In genomic region chr4:148067346-148067745, GRCm38 (mm10) we compare ENCODE assay signal across 19 mouse cellular contexts. TPM values are rescaled to one million over a fixed set of nuclear protein-coding genes. Genes with fewer than 3 reads are reported as not detected.
DNase-seq lines count a peak whose midpoint lies in the region.
"Had no signal": no experiment of that assay in that cellular context is flagged by ENCODE, and none has a peak within 500 bp of the region (broad histone marks: within the 10 kb centered on the region; RNA-seq: fewer than 3 reads in every experiment).

No protein-coding gene starts in this region.

- H3K27ac ChIP-seq in limb, embryonic 10.5 days = no peak overlapping the region
- H3K27ac ChIP-seq: forebrain, embryonic 10.5 days; forebrain, embryonic 13.5 days; hindbrain, embryonic 13.5 days; intestine, embryonic 15.5 days had no signal

- no peaks in the 10 kb centered on the region for H3K9me3 ChIP-seq in limb, embryonic 10.5 days (replicated peaks)
- H3K9me3 ChIP-seq: forebrain, embryonic 10.5 days; forebrain, embryonic 13.5 days; G1E; hindbrain, embryonic 10.5 days; hindbrain, embryonic 13.5 days; intestine, embryonic 15.5 days had no signal

- 90% methylated on average over 8 of the region's 8 CpGs for WGBS in limb, embryonic 10.5 days

- H3K36me3 ChIP-seq in limb, embryonic 10.5 days = no peaks in the 10 kb centered on the region
- H3K36me3 ChIP-seq: forebrain, embryonic 10.5 days; G1E; hindbrain, embryonic 10.5 days; hindbrain, embryonic 13.5 days; intestine, embryonic 15.5 days had no signal

- intact Hi-C loops in heart, postnatal 36 days (cut with DNase I) = no loop called here

- H3K4me3 ChIP-seq in limb, embryonic 10.5 days = no peak overlapping the region
- H3K4me3 ChIP-seq: forebrain, embryonic 10.5 days; forebrain, embryonic 13.5 days; hindbrain, embryonic 10.5 days; hindbrain, embryonic 13.5 days; intestine, embryonic 15.5 days had no signal

- DNase-seq in heart, adult 11 months = peak; percentile 91
- no peak for DNase-seq in heart, postnatal 36 days
- peak; percentile 39 for DNase-seq in 416B (ENCODE audit: low read depth)
- DNase-seq in adipocyte (ENCODE audit: low spot score) = peak; percentile 44
- DNase-seq in thymus, postnatal 25 days = no peak
- no peak for DNase-seq in limb, embryonic 10.5 days (ENCODE audit: low spot score)
- DNase-seq: adrenal gland, postnatal 10 days; adrenal gland, postnatal 36 days; cerebellum, adult 18-20 months; cerebellum, adult 9-10 months; gastrocnemius, postnatal 10 days; gastrocnemius, postnatal 36 days had no signal

- H3K4me1 ChIP-seq in limb, embryonic 10.5 days = peaks cover 22% of the 10 kb centered on the region
- H3K4me1 ChIP-seq: forebrain, embryonic 13.5 days; intestine, embryonic 15.5 days had no signal

- H3K27me3 ChIP-seq in limb, embryonic 10.5 days (ENCODE audit: low read depth, poor library complexity, severe bottlenecking) = no peaks in the 10 kb centered on the region
- H3K27me3 ChIP-seq: CH12.LX; forebrain, embryonic 13.5 days; intestine, embryonic 15.5 days had no signal

RNA-seq across cellular contexts. Expression of gene Agtrap, which starts 20.5 kb away (rescaled TPM):
- total RNA-seq in heart, postnatal 36 days (2021) = 10 to 100 TPM; 45.1 to 49.3 TPM
- polyA plus RNA-seq in limb, embryonic 10.5 days (2016; fragmentation: Nextera tagmentation; extraction: Ambion mirVana) = 13.1 and 14.1 TPM in 2 replicates

RNA-seq across cellular contexts. Expression of gene Mthfr, which starts 28.5 kb away (rescaled TPM):
- 10 to 100 TPM in 1 of 2 experiments, 1 to 10 TPM in 1; 9.2 to 13.1 TPM for total RNA-seq in heart, postnatal 36 days (2021)
- polyA plus RNA-seq in limb, embryonic 10.5 days (2016; fragmentation: Nextera tagmentation; extraction: Ambion mirVana) = 23.3 and 25.8 TPM in 2 replicates

RNA-seq across cellular contexts. Expression of gene Clcn6, which starts 28.7 kb away (rescaled TPM):
- total RNA-seq in heart, postnatal 36 days (2021) = 1 to 10 TPM; 8.0 to 9.3 TPM
- 6.3 and 9.1 TPM in 2 replicates for polyA plus RNA-seq in limb, embryonic 10.5 days (2016; fragmentation: Nextera tagmentation; extraction: Ambion mirVana)

Comparison
In these comparisons a context has a peak if more than half of its experiments do, and no peak if none do; other contexts are left out.
1. DNase-seq: peak in heart, adult 11 months (single experiment), 416B (single experiment) and adipocyte (single experiment); none in heart, postnatal 36 days (0 of 2), thymus, postnatal 25 days (single experiment) and limb, embryonic 10.5 days (single experiment).